Mouse (Mus musculus) stomach, postnatal 0 days (tissue): ENCODE measurements at regions not wholly inside any gene's neighbourhood (a gene's known extent, or its start where the extent isn't known, plus 50 kb on each side); places are given as distances from the start of the nearest gene placed in this dataset.
A peak's percentile ranks its signal among the peaks of the same experiment; 100 is the strongest.

Experiments used
- ATAC-seq: fragments of 200-750 bp; cut with Nextera tagmentation; 2 replicates; pipeline ENCODE4 v1.8.0; 2017; ENCODE audit not compliant: low FRiP score, low TSS enrichment
- DNase-seq: peaks from one replicate; pipeline ENCODE4 v3.0.0-alpha.2; 2016; ENCODE audit warnings: low spot score
- H3K27ac ChIP-seq: fragments of 300-500 bp; sonication (generic); replicated peaks from 2 replicates; pipeline ENCODE4 v1.5.1; 2014; ENCODE audit warnings: mild to moderate bottlenecking, control low read depth
- H3K27me3 ChIP-seq: fragments of 300-500 bp; sonication (generic); 2 replicates; pipeline ENCODE4 v1.6.1; 2014; ENCODE audit warnings: low read length; ENCODE audit not compliant: control insufficient read depth, insufficient read depth
- H3K36me3 ChIP-seq: fragments of 300-500 bp; sonication (generic); 2 replicates; pipeline ENCODE4 v1.6.1; 2014; ENCODE audit warnings: low read length, mixed read lengths; ENCODE audit not compliant: control insufficient read depth, insufficient read depth
- H3K4me1 ChIP-seq: fragments of 300-500 bp; sonication (generic); replicated peaks from 2 replicates; pipeline ENCODE4 v1.6.1; 2014; ENCODE audit warnings: antibody characterized with exemption; ENCODE audit not compliant: control insufficient read depth, insufficient read depth
- H3K4me2 ChIP-seq: fragments of 300-500 bp; sonication (generic); replicated peaks from 2 replicates; pipeline ENCODE4 v1.6.1; 2014; ENCODE audit warnings: low read depth, mild to moderate bottlenecking, control low read depth, moderate library complexity
- H3K4me3 ChIP-seq: fragments of 300-500 bp; sonication (generic); 2 replicates; pipeline ENCODE4 v1.5.1; 2014; ENCODE audit warnings: low read depth, low read length, control low read depth
- H3K9ac ChIP-seq: fragments of 300-500 bp; sonication (generic); 2 replicates; pipeline ENCODE4 v1.6.1; 2014; ENCODE audit warnings: mild to moderate bottlenecking, low read length, control low read depth, mixed read lengths
- H3K9me3 ChIP-seq: fragments of 300-500 bp; sonication (generic); 2 replicates; pipeline ENCODE4 v1.6.1; 2016; ENCODE audit warnings: low read length; ENCODE audit not compliant: control insufficient read depth
- CTCF ChIP-seq: IDR thresholded peaks from 2 replicates; pipeline ENCODE4 v1.5.1; 2016; ENCODE audit warnings: antibody characterized with exemption, low read depth, mild to moderate bottlenecking, moderate library complexity
- EP300 ChIP-seq: optimal IDR thresholded peaks from 2 replicates; pipeline ENCODE3; 2016; ENCODE audit warnings: antibody characterized with exemption
- WGBS: fragments of 180-500 bp; shearing (Covaris S2); extraction: QIAGEN DNeasy Blood & Tissue Kit; methylation state at CpG from one replicate; pipeline ENCODE4 v1.1.7; 2014; 5-methylcytosine and 5-hydroxymethylcytosine counted together

- Histone ChIP-seq H3K27ac (no peak overlapping the region), H3K4me1 (no peaks in the 10 kb centered on the region), H3K27me3 (no peaks in the 10 kb centered on the region), H3K4me2 (no peak overlapping the region), H3K36me3 (no peaks in the 10 kb centered on the region), H3K9ac (no peak overlapping the region), H3K9me3 (no peaks in the 10 kb centered on the region), H3K4me3 (no peak overlapping the region)
- TF ChIP-seq EP300 (no peak), CTCF (no peak)
- 68% methylated on average over 3 of the region's 3 CpGs for WGBS
- ATAC-seq = no peak
- DNase-seq = no peak
These were observed 268.1 kb upstream of the Mpped2 start for GRCm38 (mm10) chr2:106424974-106425373.

GRCm38 (mm10) chr2:106425451-106425881 is 267.6 kb upstream of the Mpped2 start:
- H3K4me1 ChIP-seq = no peaks in the 10 kb centered on the region
- no peaks in the 10 kb centered on the region for H3K27me3 ChIP-seq
- H3K27ac ChIP-seq = no peak overlapping the region
- no peak overlapping the region for H3K4me3 ChIP-seq
- ATAC-seq (no peak), DNase-seq (no peak)
- H3K4me2 ChIP-seq = no peak overlapping the region
- H3K36me3 ChIP-seq = no peaks in the 10 kb centered on the region
- H3K9me3 ChIP-seq = no peaks in the 10 kb centered on the region
- TF ChIP-seq EP300 (no peak), CTCF (no peak)
- WGBS = 67% methylated on average over 4 of the region's 4 CpGs
- no peak overlapping the region for H3K9ac ChIP-seq

GRCm38 (mm10) chr2:106426010-106426409 is 267.1 kb upstream of the Mpped2 start:
- Histone ChIP-seq H3K9ac (no peak overlapping the region), H3K4me3 (no peak overlapping the region), H3K27ac (no peak overlapping the region), H3K9me3 (no peaks in the 10 kb centered on the region), H3K36me3 (no peaks in the 10 kb centered on the region), H3K4me1 (no peaks in the 10 kb centered on the region), H3K4me2 (no peak overlapping the region), H3K27me3 (no peaks in the 10 kb centered on the region)
- 91% methylated on average over 1 of the region's 1 CpGs for WGBS
- TF ChIP-seq EP300 (no peak), CTCF (no peak)
- ATAC-seq (no peak), DNase-seq (no peak)

GRCm38 (mm10) chr2:106427237-106427636 is 265.8 kb upstream of the Mpped2 start:
- Histone ChIP-seq H3K27me3 (no peaks in the 10 kb centered on the region), H3K4me1 (no peaks in the 10 kb centered on the region), H3K9ac (no peak overlapping the region), H3K4me3 (no peak overlapping the region), H3K27ac (no peak overlapping the region), H3K36me3 (no peaks in the 10 kb centered on the region), H3K4me2 (no peak overlapping the region), H3K9me3 (no peaks in the 10 kb centered on the region)
- 67% methylated on average over 7 of the region's 7 CpGs for WGBS
- DNase-seq (no peak), ATAC-seq (no peak)
- no peak for TF ChIP-seq CTCF
- TF ChIP-seq EP300 = no peak

DNA sequence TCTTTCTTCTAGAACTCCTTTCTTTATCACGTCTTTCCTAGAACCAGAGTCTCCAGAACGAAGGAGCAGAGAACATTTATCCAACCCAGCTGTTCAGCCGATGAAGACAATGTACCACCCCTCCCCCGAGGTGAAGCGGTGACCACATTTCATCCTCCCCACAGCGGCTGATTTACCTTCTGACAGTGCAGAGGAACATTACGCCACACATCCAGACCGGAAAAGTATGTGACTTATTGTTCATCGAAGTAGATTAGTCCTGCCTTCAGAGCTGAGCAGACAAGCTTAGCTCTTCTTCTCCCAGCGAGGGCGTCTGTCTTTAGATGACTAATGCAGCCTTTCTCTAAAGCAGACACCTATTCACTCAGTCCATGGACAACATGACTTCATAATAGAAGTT is 264.2 kb upstream of the Mpped2 start:
- Histone ChIP-seq H3K9me3 (no peaks in the 10 kb centered on the region), H3K36me3 (no peaks in the 10 kb centered on the region), H3K4me3 (no peak overlapping the region), H3K27me3 (no peaks in the 10 kb centered on the region), H3K4me2 (no peak overlapping the region), H3K4me1 (no peaks in the 10 kb centered on the region), H3K9ac (no peak overlapping the region), H3K27ac (no peak overlapping the region)
- TF ChIP-seq CTCF (no peak), EP300 (no peak)
- 29% methylated on average over 11 of the region's 11 CpGs for WGBS
- DNase-seq (no peak), ATAC-seq (no peak)

DNA sequence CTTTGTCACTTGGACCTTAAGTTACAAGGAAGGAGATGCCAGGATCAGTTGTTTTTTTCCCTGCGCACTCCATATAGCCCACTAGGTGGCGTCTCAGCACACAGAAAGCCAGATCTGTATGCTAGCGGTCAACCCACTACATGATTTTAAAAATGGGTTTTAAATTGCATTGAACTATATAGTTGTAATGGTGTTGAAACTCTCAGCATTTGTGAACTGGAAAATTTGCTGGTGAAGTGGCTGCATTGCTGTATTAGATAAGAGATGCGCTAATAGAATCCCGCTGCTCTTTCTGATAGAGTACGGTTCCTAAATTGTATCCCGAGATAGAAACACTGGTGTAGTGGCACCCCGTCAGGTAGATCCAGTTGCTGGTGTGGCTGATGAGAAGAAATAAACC is 261.9 kb upstream of the Mpped2 start:
- H3K4me3 ChIP-seq = no peak overlapping the region
- H3K9me3 ChIP-seq = no peaks in the 10 kb centered on the region
- H3K27me3 ChIP-seq = no peaks in the 10 kb centered on the region
- H3K4me1 ChIP-seq = no peaks in the 10 kb centered on the region
- H3K27ac ChIP-seq = no peak overlapping the region
- no peak overlapping the region for H3K4me2 ChIP-seq
- no peaks in the 10 kb centered on the region for H3K36me3 ChIP-seq
- ATAC-seq (no peak), DNase-seq (peak; percentile 49)
- 42% methylated on average over 8 of the region's 8 CpGs for WGBS
- H3K9ac ChIP-seq = no peak overlapping the region
- peak; percentile 95 for TF ChIP-seq CTCF
- TF ChIP-seq EP300 = no peak
